Mouse (Mus musculus) bone marrow macrophage, adult 2 months (primary cell): ENCODE results near the gene Crybb2. TPM values are rescaled to one million over a fixed set of nuclear protein-coding genes. Genes with fewer than 3 reads are reported as not detected.
"Not testable (repeated sequence)": the region's sequence is repeated elsewhere in the genome, so short reads cannot be mapped to it uniquely, and the experiment has no call there.

Source experiments
- H3K27ac ChIP-seq: 2 replicates; pipeline ENCODE4 v1.5.1; 2012; ENCODE audit warnings: low read depth, low read length; ENCODE audit not compliant: insufficient read depth
- H3K4me1 ChIP-seq: 2 replicates; pipeline ENCODE4 v1.6.1; 2012; ENCODE audit warnings: low read length; ENCODE audit not compliant: control insufficient read depth, insufficient read depth
- H3K4me3 ChIP-seq: 2 replicates; pipeline ENCODE4 v1.5.1; 2012; ENCODE audit warnings: mild to moderate bottlenecking, low read length, moderate library complexity; ENCODE audit not compliant: insufficient read depth
- CTCF ChIP-seq: IDR thresholded peaks from 2 replicates; pipeline ENCODE4 v1.5.1; 2012; ENCODE audit warnings: low read depth, mild to moderate bottlenecking, low read length, moderate library complexity
- POLR2A ChIP-seq: IDR thresholded peaks from 2 replicates; pipeline ENCODE4 v1.6.1; 2012; ENCODE audit warnings: mild to moderate bottlenecking, low read depth, low read length, borderline replicate concordance
- polyA plus RNA-seq: library from polyadenylated mRNA; stranded (reverse); fragments of >200 nt; gene quantifications from 2 replicates; pipeline ENCODE4 v1.2.4, GENCODE M21; 2012; ENCODE audit not compliant: missing spikeins, insufficient read depth, insufficient read length

The Crybb2 gene
- polyA plus RNA-seq = not detected in 2 replicates

- H3K27ac ChIP-seq = no peak within 1 kb of the TSS
- no peaks in the 10 kb centered on the region for H3K4me1 ChIP-seq
- TF ChIP-seq CTCF (no peak), POLR2A (no peak)
- no peak within 1 kb of the TSS for H3K4me3 ChIP-seq
Observed at GRCm38 (mm10) chr5:113070017-113070416, at the start of gene Crybb2. Gene Crybb2 (minus strand): TSS chr5:113070117.

- no peak overlapping the region; the same call in 1 of the 2 replicates for H3K4me3 ChIP-seq
- H3K4me1 ChIP-seq = peaks cover 60% of the 10 kb centered on the region
- peak overlapping the region; percentile 92 for H3K27ac ChIP-seq
- TF ChIP-seq POLR2A (no peak), CTCF (no peak)
Observed at GRCm38 (mm10) chr5:113119291-113119690, 49.4 kb upstream of the Crybb2 start.

GRCm38 (mm10) chr5:113118695-113119094 lies 48.8 kb upstream of the Crybb2 start:
- TF ChIP-seq CTCF (no peak), POLR2A (no peak)
- peak overlapping the region; percentile 92 for H3K27ac ChIP-seq
- H3K4me1 ChIP-seq = peaks cover 64% of the 10 kb centered on the region
- no peak overlapping the region for H3K4me3 ChIP-seq

GRCm38 (mm10) chr5:113117361-113117760 lies 47.4 kb upstream of the Crybb2 start:
- Histone ChIP-seq H3K27ac (no peak overlapping the region), H3K4me3 (no peak overlapping the region), H3K4me1 (peaks cover 67% of the 10 kb centered on the region)
- TF ChIP-seq CTCF = no peak
- TF ChIP-seq POLR2A = no peak

- Histone ChIP-seq H3K27ac (peak overlapping the region; percentile 99; the same call in 1 of the 2 replicates), H3K4me3 (no peak overlapping the region), H3K4me1 (peaks cover 62% of the 10 kb centered on the region)
- no peak for TF ChIP-seq POLR2A
- no peak for TF ChIP-seq CTCF
Observed at GRCm38 (mm10) chr5:113115896-113116295, 46.0 kb upstream of the Crybb2 start.

- peak overlapping the region; percentile 99 for H3K27ac ChIP-seq
- no peak for TF ChIP-seq POLR2A
- no peak for TF ChIP-seq CTCF
- H3K4me3 ChIP-seq = 0 out of 2 replicates have a peak overlapping the region, but pooled peaks have one; percentile 7
- peaks cover 61% of the 10 kb centered on the region for H3K4me1 ChIP-seq
Observed at GRCm38 (mm10) chr5:113114264-113115225, 44.6 kb upstream of the Crybb2 start.

- Histone ChIP-seq H3K4me1 (peaks cover 51% of the 10 kb centered on the region), H3K27ac (peak overlapping the region; percentile 99)
Observed at GRCm38 (mm10) chr5:113113120-113113519, 43.2 kb upstream of the Crybb2 start.

GRCm38 (mm10) chr5:113111336-113111735 lies 41.4 kb upstream of the Crybb2 start:
- Histone ChIP-seq H3K4me1 (peaks cover 60% of the 10 kb centered on the region), H3K4me3 (peak overlapping the region; percentile 15; the same call in 1 of the 2 replicates), H3K27ac (peak overlapping the region; percentile 99)
- no peak for TF ChIP-seq CTCF
- no peak for TF ChIP-seq POLR2A

More at GRCm38 (mm10) chr5:113113120-113113519, 43.2 kb upstream of the Crybb2 start:
- H3K4me3 ChIP-seq = no peak overlapping the region
- TF ChIP-seq CTCF (no peak), POLR2A (no peak)

GRCm38 (mm10) chr5:113110929-113111328 lies 41.0 kb upstream of the Crybb2 start:
- Histone ChIP-seq H3K4me3 (peak overlapping the region; percentile 8; the same call in 1 of the 2 replicates), H3K27ac (peak overlapping the region; percentile 98), H3K4me1 (peaks cover 60% of the 10 kb centered on the region)
- TF ChIP-seq POLR2A (no peak), CTCF (no peak)

GRCm38 (mm10) chr5:113109651-113110050 lies 39.7 kb upstream of the Crybb2 start:
- H3K4me1 ChIP-seq = peaks cover 54% of the 10 kb centered on the region
- H3K4me3 ChIP-seq = not testable (repeated sequence)

More at GRCm38 (mm10) chr5:113109651-113110050, 39.7 kb upstream of the Crybb2 start:
- not testable (repeated sequence) for H3K27ac ChIP-seq
- TF ChIP-seq CTCF = peak; percentile 34; the same call in 1 of the 2 replicates
